Mouse (Mus musculus) lung, postnatal 0 days (tissue): ENCODE measurements around the gene Map2k4. TPM values are rescaled to one million over a fixed set of nuclear protein-coding genes. Genes with fewer than 3 reads are reported as not detected.
A peak's percentile ranks its signal among the peaks of the same experiment; 100 is the strongest.

Experiments used
- ATAC-seq: fragments of 200-750 bp; cut with Nextera tagmentation; 2 replicates; pipeline ENCODE4 v1.8.0; 2017; ENCODE audit warnings: moderate library complexity
- DNase-seq: peaks from one replicate; pipeline ENCODE4 v3.0.0-alpha.2; 2016; ENCODE audit warnings: low spot score
- H3K27ac ChIP-seq: fragments of 300-500 bp; sonication (generic); 2 replicates; pipeline ENCODE4 v1.5.1; 2014; ENCODE audit warnings: antibody characterized with exemption, mild to moderate bottlenecking, low read length, mixed read lengths
- H3K27me3 ChIP-seq: fragments of 300-500 bp; sonication (generic); replicated peaks from 2 replicates; pipeline ENCODE4 v1.6.1; 2014; ENCODE audit warnings: low read length, mixed read lengths; ENCODE audit not compliant: insufficient read depth
- H3K36me3 ChIP-seq: fragments of 300-500 bp; sonication (generic); 2 replicates; pipeline ENCODE4 v1.6.1; 2014; ENCODE audit warnings: low read length, mixed read lengths; ENCODE audit not compliant: insufficient read depth
- H3K4me1 ChIP-seq: fragments of 300-500 bp; sonication (generic); 2 replicates; pipeline ENCODE4 v1.6.1; 2014; ENCODE audit warnings: antibody characterized with exemption, low read depth, low read length, mixed read lengths; ENCODE audit not compliant: insufficient read depth
- H3K4me2 ChIP-seq: fragments of 300-500 bp; sonication (generic); replicated peaks from 2 replicates; pipeline ENCODE4 v1.6.1; 2014; ENCODE audit warnings: low read depth, mild to moderate bottlenecking, low read length, moderate library complexity, mixed read lengths
- H3K4me3 ChIP-seq: fragments of 300-500 bp; sonication (generic); 2 replicates; pipeline ENCODE4 v1.5.1; 2014; ENCODE audit warnings: low read depth, low read length
- H3K9ac ChIP-seq: fragments of 300-500 bp; sonication (generic); replicated peaks from 2 replicates; pipeline ENCODE4 v1.6.1; 2014; ENCODE audit warnings: low read depth, mild to moderate bottlenecking
- H3K9me3 ChIP-seq: fragments of 300-500 bp; sonication (generic); 2 replicates; pipeline ENCODE4 v1.6.1; 2016; ENCODE audit warnings: low read length, mixed read lengths
- CTCF ChIP-seq: IDR thresholded peaks from 2 replicates; pipeline ENCODE4 v1.5.1; 2016; ENCODE audit warnings: antibody characterized with exemption, mild to moderate bottlenecking
- EP300 ChIP-seq: IDR thresholded peaks from 2 replicates; pipeline ENCODE4 v1.6.1; 2016; ENCODE audit warnings: antibody characterized with exemption, mild to moderate bottlenecking, control low read depth
- WGBS: fragments of 180-500 bp; shearing (Covaris S2); extraction: QIAGEN DNeasy Blood & Tissue Kit; methylation state at CpG from one replicate; pipeline ENCODE4 v1.1.7; 2014; 5-methylcytosine and 5-hydroxymethylcytosine counted together
- polyA plus RNA-seq: library from polyadenylated mRNA; unstranded; fragments of >200 nt; fragmentation: Nextera tagmentation; extraction: Ambion mirVana; gene quantifications from 2 replicates; pipeline ENCODE4 v1.2.1, GENCODE M21; 2015

Map2k4 gene
- polyA plus RNA-seq, 1 experiment from 2014 or later: 42.2 TPM

DNA sequence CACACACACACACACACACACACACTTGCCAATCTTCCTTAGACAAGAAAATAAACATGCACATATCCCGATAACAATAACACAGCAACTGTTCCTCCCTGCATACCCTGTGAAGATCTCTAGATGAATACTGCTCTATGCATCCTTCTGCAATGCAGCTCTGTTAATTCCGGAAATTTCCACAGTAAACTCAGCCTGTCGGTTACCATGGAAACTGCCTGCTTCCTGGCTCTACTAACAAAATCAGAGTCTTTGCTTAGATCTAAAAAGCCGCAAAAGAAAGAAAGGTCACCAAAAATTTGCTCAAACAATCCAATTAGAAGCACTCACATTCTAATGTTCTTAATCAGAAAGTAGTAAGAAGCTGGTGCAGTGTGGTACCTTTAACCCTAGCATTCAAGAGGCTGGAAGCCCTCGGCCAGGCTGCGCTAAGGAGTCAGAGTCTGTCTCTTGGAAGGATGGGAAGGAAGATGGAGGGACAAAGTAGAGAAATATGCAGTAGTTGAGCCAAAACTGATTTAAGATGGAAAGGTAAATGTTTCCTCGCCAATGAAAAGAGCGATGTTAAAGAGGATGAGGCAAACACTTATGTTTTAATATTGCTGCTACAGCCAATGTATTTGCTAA is 42.3 kb downstream of the Map2k4 start:
- Histone ChIP-seq H3K4me1 (no peaks in the 10 kb centered on the region; the same call in 1 of the 2 replicates), H3K9me3 (no peaks in the 10 kb centered on the region), H3K4me3 (no peak overlapping the region), H3K27me3 (no peaks in the 10 kb centered on the region), H3K27ac (no peak overlapping the region), H3K9ac (no peak overlapping the region), H3K4me2 (0 out of 2 replicates have a peak overlapping the region, but pooled peaks have one; percentile 11), H3K36me3 (no peaks in the 10 kb centered on the region)
- no peak for TF ChIP-seq EP300
- WGBS: 43% methylated on average over 8 of the region's 8 CpGs
- ATAC-seq (no peak), DNase-seq (peak; percentile 46)

DNA sequence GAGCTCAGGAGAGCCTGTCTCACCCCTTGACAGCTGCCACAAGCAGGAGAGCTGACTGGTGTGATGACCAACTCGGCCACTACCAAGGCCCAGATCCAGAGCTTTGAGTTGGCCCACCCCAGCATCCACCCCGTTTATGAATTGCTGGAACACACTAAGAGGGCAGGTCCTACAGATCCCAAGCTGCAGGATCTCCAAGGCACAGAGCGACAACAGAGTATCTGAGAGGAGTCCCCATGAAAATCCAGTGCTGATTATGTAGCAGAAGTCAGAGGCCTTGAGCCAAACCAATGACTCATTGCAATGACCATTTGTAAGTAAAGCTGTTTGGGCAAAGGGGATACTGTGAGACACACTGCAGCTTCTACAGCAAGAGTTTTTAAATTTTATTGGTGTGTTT is 44.2 kb downstream of the Map2k4 start:
- DNase-seq (no peak), ATAC-seq (no peak)
- Histone ChIP-seq H3K27me3 (no peaks in the 10 kb centered on the region), H3K4me3 (no peak overlapping the region), H3K27ac (no peak overlapping the region), H3K4me1 (peaks cover 5% of the 10 kb centered on the region; the same call in 1 of the 2 replicates), H3K9me3 (no peaks in the 10 kb centered on the region), H3K4me2 (no peak overlapping the region), H3K36me3 (no peaks in the 10 kb centered on the region), H3K9ac (no peak overlapping the region)
- 90% methylated on average over 3 of the region's 3 CpGs for WGBS
- TF ChIP-seq EP300 (no peak), CTCF (no peak)

DNA sequence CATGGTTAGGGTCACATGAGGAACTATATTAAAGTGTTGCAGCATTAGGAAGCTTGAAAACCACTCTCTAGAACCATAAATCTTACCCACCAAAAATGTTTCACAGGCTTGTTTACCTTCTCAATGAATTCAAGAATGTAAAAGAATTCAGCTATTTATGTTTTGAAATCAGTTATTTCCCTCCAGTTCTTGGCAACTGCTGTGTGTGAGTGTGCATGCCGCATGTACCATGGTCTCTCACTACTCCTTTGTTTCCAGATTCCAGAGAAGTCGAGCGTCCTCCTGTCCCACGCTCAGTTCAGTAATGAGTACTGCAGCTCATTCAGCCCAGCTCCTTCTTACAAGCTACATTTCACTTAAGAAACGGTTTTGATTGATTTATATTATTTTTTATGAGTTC is 47.3 kb downstream of the Map2k4 start:
- Histone ChIP-seq H3K27ac (no peak overlapping the region), H3K27me3 (no peaks in the 10 kb centered on the region), H3K4me1 (peaks cover 5% of the 10 kb centered on the region; the same call in 1 of the 2 replicates), H3K4me3 (no peak overlapping the region), H3K4me2 (no peak overlapping the region), H3K9ac (no peak overlapping the region), H3K36me3 (no peaks in the 10 kb centered on the region), H3K9me3 (no peaks in the 10 kb centered on the region)
- no peak for ATAC-seq
- no peak for TF ChIP-seq CTCF
- TF ChIP-seq EP300: no peak
- DNase-seq: no peak
- 73% methylated on average over 5 of the region's 5 CpGs for WGBS

DNA sequence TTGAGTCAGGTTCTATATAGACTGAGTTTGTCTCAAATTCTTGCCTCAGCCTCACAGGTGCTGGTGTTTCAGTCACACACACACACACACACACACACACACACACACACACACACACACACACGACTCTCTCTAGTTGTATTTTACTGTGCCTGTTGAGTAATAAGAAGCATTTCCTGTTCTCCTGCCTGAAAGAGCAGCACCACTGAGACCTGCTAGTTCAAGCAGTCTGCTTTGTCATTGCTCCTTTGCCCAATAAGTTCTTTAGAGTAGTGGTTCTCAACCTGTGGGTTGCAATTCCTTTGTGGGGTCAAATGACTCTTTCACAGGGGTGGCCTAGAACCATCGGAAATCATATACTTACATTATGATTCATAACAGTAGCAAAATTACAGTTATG is 47.7 kb downstream of the Map2k4 start:
- Histone ChIP-seq H3K4me2 (no peak overlapping the region), H3K27me3 (no peaks in the 10 kb centered on the region), H3K36me3 (no peaks in the 10 kb centered on the region), H3K4me3 (no peak overlapping the region), H3K4me1 (peaks cover 5% of the 10 kb centered on the region; the same call in 1 of the 2 replicates), H3K9ac (no peak overlapping the region), H3K27ac (0 out of 2 replicates have a peak overlapping the region, but pooled peaks have one; percentile 9), H3K9me3 (no peaks in the 10 kb centered on the region)
- 46% methylated on average over 2 of the region's 2 CpGs for WGBS
- DNase-seq (peak; percentile 36), ATAC-seq (no peak)
- no peak for TF ChIP-seq CTCF
- TF ChIP-seq EP300: no peak

DNA sequence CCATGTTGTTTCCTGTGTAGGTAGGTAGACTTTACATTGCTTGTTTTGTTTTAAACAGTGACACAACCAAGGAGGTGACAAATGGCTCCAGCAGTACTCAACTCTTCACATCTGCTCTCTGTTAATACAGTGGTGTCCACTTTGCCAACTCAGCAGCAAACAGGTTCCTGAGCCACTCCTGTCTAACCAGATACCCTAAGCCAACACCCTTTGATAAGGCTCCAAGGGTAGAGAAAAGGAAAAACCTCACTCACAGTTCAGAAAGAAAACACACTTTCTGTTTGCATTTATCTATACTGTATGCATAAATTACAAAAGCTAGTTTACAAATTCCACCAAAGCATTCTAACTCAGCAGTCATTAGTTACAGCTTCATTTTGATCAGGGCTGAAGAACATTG is 48.2 kb downstream of the Map2k4 start:
- Histone ChIP-seq H3K36me3 (no peaks in the 10 kb centered on the region), H3K27ac (no peak overlapping the region), H3K4me3 (no peak overlapping the region), H3K27me3 (no peaks in the 10 kb centered on the region), H3K9me3 (no peaks in the 10 kb centered on the region), H3K9ac (no peak overlapping the region), H3K4me2 (no peak overlapping the region), H3K4me1 (peaks cover 5% of the 10 kb centered on the region; the same call in 1 of the 2 replicates)
- DNase-seq: no peak
- TF ChIP-seq EP300 (no peak), CTCF (no peak)
- no peak for ATAC-seq

DNA sequence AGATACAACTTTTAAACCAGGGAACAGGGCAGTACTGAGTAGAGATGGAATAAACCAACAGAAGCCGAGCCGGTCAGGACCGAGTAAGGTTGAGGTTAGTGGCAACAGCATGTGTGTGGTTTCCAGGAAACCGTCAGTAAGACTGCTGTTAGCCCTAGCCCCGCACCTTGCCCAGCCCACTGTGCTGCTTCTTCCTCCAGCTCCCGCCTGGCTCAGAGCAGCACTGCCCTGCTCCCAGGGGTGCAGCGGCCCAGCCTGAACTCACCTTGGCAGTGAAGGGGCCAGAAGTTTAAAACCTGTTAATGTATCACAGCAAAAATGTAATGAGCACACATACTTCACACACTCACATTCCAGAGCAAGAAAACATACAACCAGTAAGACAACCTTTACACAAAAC is 53.4 kb downstream of the Map2k4 start:
- Histone ChIP-seq H3K36me3 (no peaks in the 10 kb centered on the region), H3K4me1 (peaks cover 8% of the 10 kb centered on the region; the same call in 1 of the 2 replicates), H3K27me3 (no peaks in the 10 kb centered on the region), H3K4me3 (no peak overlapping the region), H3K9me3 (no peaks in the 10 kb centered on the region), H3K27ac (0 out of 2 replicates have a peak overlapping the region, but pooled peaks have one; percentile 29), H3K9ac (no peak overlapping the region), H3K4me2 (no peak overlapping the region)
- peak; percentile 50 for DNase-seq
- 60% methylated on average over 7 of the region's 7 CpGs for WGBS
- no peak for TF ChIP-seq EP300
- no peak for TF ChIP-seq CTCF
- peak; percentile 69 for ATAC-seq
